Mouse (Mus musculus): Measurements from ENCODE around the gene Rhbdd1. TPM values are rescaled to one million over a fixed set of nuclear protein-coding genes. Genes with fewer than 3 reads are reported as not detected.

Rhbdd1 gene
- polyA plus RNA-seq, 1 experiment: 0.15 TPM

DNA sequence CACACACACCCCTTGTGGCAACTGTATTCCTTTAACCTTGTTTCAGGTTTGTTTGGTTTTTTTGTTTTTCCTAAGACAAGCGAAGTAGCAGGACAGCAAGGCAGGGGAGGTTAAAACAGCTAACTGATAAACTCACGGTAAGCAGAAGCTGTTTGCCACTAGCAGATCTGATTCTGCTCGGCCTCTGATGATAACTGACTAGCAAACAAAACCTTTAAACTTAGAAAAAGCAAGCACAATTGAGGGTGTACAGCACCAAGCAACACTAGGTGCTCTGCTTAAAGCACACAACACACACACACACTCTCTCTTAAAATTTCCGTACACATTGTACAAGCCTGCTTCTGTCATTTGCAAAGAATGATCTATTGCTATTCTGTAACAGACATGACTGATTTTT is 31.8 kb upstream of the Rhbdd1 start:
- Histone ChIP-seq H3K36me3 (ENCODE audit: control insufficient read depth) (peaks cover 8% of the 10 kb centered on the region; the same call in 1 of the 2 replicates), H3K9me3 (ENCODE audit: control insufficient read depth, low read length) (peaks cover 2% of the 10 kb centered on the region; the same call in 1 of the 2 replicates), H3K27me3 (ENCODE audit: control insufficient read depth) (peaks cover 45% of the 10 kb centered on the region), H3K4me3 (replicated peaks) (no peak overlapping the region), H3K4me1 (ENCODE audit: control insufficient read depth) (peaks cover 16% of the 10 kb centered on the region)
- no peak for TF ChIP-seq TAL1 (IDR thresholded peaks at IDR 0.05; ENCODE audit: low read length)
- TF ChIP-seq GATA1 (IDR thresholded peaks at IDR 0.05; ENCODE audit: low read length): no peak

GRCm38 (mm10) chr1:82285461-82286189 is 30.6 kb upstream of the Rhbdd1 start:
- peaks cover 5% of the 10 kb centered on the region for H3K9me3 ChIP-seq (ENCODE audit: control insufficient read depth, low read length)
- peaks cover 8% of the 10 kb centered on the region; the same call in 1 of the 2 replicates for H3K36me3 ChIP-seq (ENCODE audit: control insufficient read depth)
- peaks cover 16% of the 10 kb centered on the region for H3K4me1 ChIP-seq (ENCODE audit: control insufficient read depth)
- peaks cover 57% of the 10 kb centered on the region for H3K27me3 ChIP-seq (ENCODE audit: control insufficient read depth)
- no peak for TF ChIP-seq TAL1 (IDR thresholded peaks at IDR 0.05; ENCODE audit: low read length)
- TF ChIP-seq GATA1 (IDR thresholded peaks at IDR 0.05; ENCODE audit: low read length): no peak
- H3K4me3 ChIP-seq (replicated peaks): no peak overlapping the region

GRCm38 (mm10) chr1:82286190-82287051 is 29.8 kb upstream of the Rhbdd1 start:
- H3K36me3 ChIP-seq (ENCODE audit: control insufficient read depth): peaks cover 8% of the 10 kb centered on the region; the same call in 1 of the 2 replicates
- H3K4me1 ChIP-seq (ENCODE audit: control insufficient read depth): peaks cover 16% of the 10 kb centered on the region
- H3K27me3 ChIP-seq (ENCODE audit: control insufficient read depth): peaks cover 63% of the 10 kb centered on the region
- H3K9me3 ChIP-seq (ENCODE audit: control insufficient read depth, low read length): peaks cover 6% of the 10 kb centered on the region
- TF ChIP-seq GATA1 (IDR thresholded peaks at IDR 0.05; ENCODE audit: low read length): no peak
- TF ChIP-seq TAL1 (IDR thresholded peaks at IDR 0.05; ENCODE audit: low read length): no peak
- peak overlapping the region; percentile 5 for H3K4me3 ChIP-seq (replicated peaks)

DNA sequence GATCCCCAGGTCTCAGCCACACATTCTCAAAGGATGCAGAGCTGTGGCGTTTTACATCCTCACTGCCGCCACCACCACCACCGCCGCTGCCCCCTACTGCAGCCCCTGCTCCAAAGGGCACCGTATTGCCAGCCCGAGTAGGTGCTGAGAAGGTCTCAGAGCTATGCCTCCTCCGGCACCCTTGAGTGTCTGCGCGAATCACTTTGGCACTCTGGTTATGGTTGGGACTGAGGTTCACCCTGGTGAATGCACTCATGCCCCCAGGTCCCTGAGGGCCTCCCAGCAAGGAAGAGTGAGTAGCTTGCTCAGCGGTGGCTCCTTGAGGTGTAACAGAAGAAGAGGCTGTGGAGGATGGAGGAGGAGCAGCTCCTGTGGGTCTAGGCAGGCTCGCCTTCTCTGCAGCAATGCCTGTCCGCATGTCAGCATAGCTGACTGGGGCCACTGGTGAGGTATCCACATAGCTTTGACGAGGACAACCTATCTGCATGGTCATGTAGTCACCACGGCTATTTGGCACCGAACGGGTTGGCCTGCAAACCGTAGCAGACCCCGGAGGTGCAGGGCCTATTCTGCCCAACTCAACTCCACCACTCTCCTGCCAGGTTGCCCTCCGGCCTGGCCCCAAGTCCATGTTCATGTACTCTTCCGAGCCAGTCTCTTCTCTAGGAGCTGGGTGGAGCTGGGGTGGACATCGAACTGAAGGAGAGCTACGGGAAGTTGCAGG is 29.0 kb upstream of the Rhbdd1 start:
- H3K4me3 ChIP-seq (replicated peaks): peak overlapping the region; percentile 0
- TF ChIP-seq TAL1 (IDR thresholded peaks at IDR 0.05; ENCODE audit: low read length) (no peak), GATA1 (IDR thresholded peaks at IDR 0.05; ENCODE audit: low read length) (no peak)
- peaks cover 16% of the 10 kb centered on the region for H3K4me1 ChIP-seq (ENCODE audit: control insufficient read depth)
- peaks cover 71% of the 10 kb centered on the region for H3K27me3 ChIP-seq (ENCODE audit: control insufficient read depth)
- peaks cover 8% of the 10 kb centered on the region; the same call in 1 of the 2 replicates for H3K36me3 ChIP-seq (ENCODE audit: control insufficient read depth)
- H3K9me3 ChIP-seq (ENCODE audit: control insufficient read depth, low read length): peaks cover 6% of the 10 kb centered on the region

DNA sequence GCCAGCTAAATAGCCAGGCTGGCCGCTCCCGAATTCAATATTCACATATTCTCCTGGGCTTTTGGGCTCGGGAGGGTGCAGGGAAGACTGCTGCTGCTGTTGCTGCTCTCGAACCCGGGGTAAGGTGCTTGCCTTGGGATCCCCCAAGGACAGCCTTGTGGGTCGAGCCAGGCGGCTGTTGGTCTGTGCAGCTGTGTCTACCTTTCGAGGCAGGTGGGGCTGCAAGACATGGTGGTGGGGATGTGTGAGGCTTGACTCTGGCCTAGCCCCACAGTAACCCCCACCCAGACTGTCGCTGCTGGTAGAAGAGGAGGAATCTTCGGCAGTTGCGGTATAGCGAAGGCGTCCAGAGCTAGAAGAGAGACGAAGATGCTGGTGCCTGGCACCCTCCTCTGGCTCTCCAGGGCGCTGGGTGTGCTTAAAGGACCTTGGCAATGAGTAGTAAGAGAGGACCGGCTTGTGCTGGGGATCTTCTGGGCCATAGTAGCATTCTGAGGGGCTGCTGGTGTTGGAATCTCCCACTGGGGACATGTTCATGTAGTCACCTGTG is 28.4 kb upstream of the Rhbdd1 start:
- Histone ChIP-seq H3K4me3 (replicated peaks) (no peak overlapping the region), H3K36me3 (ENCODE audit: control insufficient read depth) (peaks cover 8% of the 10 kb centered on the region; the same call in 1 of the 2 replicates), H3K4me1 (ENCODE audit: control insufficient read depth) (peaks cover 12% of the 10 kb centered on the region), H3K9me3 (ENCODE audit: control insufficient read depth, low read length) (peaks cover 6% of the 10 kb centered on the region), H3K27me3 (ENCODE audit: control insufficient read depth) (peaks cover 77% of the 10 kb centered on the region)
- no peak for TF ChIP-seq TAL1 (IDR thresholded peaks at IDR 0.05; ENCODE audit: low read length)
- TF ChIP-seq GATA1 (IDR thresholded peaks at IDR 0.05; ENCODE audit: low read length): no peak

DNA sequence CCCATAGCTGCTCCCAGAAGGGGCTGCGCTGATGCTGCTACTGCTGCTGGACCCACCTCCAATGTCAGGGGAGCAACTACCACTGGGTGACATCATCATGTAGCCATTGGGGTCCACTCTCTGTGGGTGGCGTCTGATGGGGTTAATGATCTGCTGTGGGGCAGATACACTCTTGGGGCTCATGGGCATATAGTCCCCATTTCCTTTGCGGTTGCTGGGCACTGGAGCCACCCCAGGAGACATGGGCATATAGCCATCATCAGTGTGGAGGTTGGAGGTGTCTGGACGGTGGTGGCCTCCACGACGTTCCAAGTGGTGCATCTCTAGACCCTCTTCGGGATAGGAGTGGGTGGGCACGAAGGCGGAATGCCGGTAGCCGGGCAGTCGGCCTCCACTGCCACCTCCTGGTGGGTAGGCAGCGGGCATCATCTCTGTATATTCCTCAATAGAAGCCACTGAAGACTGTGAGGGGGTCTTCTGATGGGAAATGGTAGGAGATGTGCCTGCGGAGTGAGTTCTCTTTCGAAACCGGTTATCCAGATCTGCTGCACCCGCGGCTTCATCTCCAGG is 27.7 kb upstream of the Rhbdd1 start:
- H3K27me3 ChIP-seq (ENCODE audit: control insufficient read depth): peaks cover 84% of the 10 kb centered on the region
- H3K4me1 ChIP-seq (ENCODE audit: control insufficient read depth): peaks cover 6% of the 10 kb centered on the region
- no peak overlapping the region for H3K4me3 ChIP-seq (replicated peaks)
- peaks cover 6% of the 10 kb centered on the region for H3K9me3 ChIP-seq (ENCODE audit: control insufficient read depth, low read length)
- peaks cover 8% of the 10 kb centered on the region; the same call in 1 of the 2 replicates for H3K36me3 ChIP-seq (ENCODE audit: control insufficient read depth)
- TF ChIP-seq TAL1 (IDR thresholded peaks at IDR 0.05; ENCODE audit: low read length) (no peak), GATA1 (IDR thresholded peaks at IDR 0.05; ENCODE audit: low read length) (no peak)

GRCm38 (mm10) chr1:82289116-82289989 is 26.9 kb upstream of the Rhbdd1 start:
- Histone ChIP-seq H3K4me3 (replicated peaks) (peak overlapping the region; percentile 58), H3K36me3 (ENCODE audit: control insufficient read depth) (peaks cover 8% of the 10 kb centered on the region; the same call in 1 of the 2 replicates), H3K27me3 (ENCODE audit: control insufficient read depth) (peaks cover 91% of the 10 kb centered on the region), H3K4me1 (ENCODE audit: control insufficient read depth) (no peaks in the 10 kb centered on the region; the same call in 1 of the 2 replicates), H3K9me3 (ENCODE audit: control insufficient read depth, low read length) (peaks cover 6% of the 10 kb centered on the region)
- TF ChIP-seq TAL1 (IDR thresholded peaks at IDR 0.05; ENCODE audit: low read length) (no peak), GATA1 (IDR thresholded peaks at IDR 0.05; ENCODE audit: low read length) (no peak)
